Mouse (Mus musculus) liver, embryonic 13.5 days (tissue): ENCODE data around the gene Rspo1. TPM values are rescaled to one million over a fixed set of nuclear protein-coding genes. Genes with fewer than 3 reads are reported as not detected.
A peak's percentile ranks its signal among the peaks of the same experiment; 100 is the strongest.
"Not testable (repeated sequence)": the region's sequence is repeated elsewhere in the genome, so short reads cannot be mapped to it uniquely, and the experiment has no call there.

Source experiments
- ATAC-seq: fragments of 200-750 bp; cut with Nextera tagmentation; 2 replicates; pipeline ENCODE4 v1.8.0; 2017; ENCODE audit warnings: low read depth, mild to moderate bottlenecking, moderate number of reproducible peaks, moderate library complexity
- DNase-seq: peaks from one replicate; pipeline ENCODE4 v3.0.0; 2022
- H3K27ac ChIP-seq: fragments of 300-500 bp; sonication (generic); 2 replicates; pipeline ENCODE4 v1.5.1; 2015; ENCODE audit warnings: moderate library complexity, mild to moderate bottlenecking, inconsistent platforms
- H3K27me3 ChIP-seq: fragments of 300-500 bp; sonication (generic); 2 replicates; pipeline ENCODE4 v1.6.1; 2015; ENCODE audit warnings: mild to moderate bottlenecking, inconsistent platforms
- H3K36me3 ChIP-seq: fragments of 300-500 bp; sonication (generic); 2 replicates; pipeline ENCODE4 v1.6.1; 2015; ENCODE audit warnings: mild to moderate bottlenecking, inconsistent platforms
- H3K4me1 ChIP-seq: fragments of 300-500 bp; sonication (generic); replicated peaks from 2 replicates; pipeline ENCODE4 v1.6.1; 2015; ENCODE audit warnings: inconsistent platforms
- H3K4me2 ChIP-seq: fragments of 300-500 bp; sonication (generic); 2 replicates; pipeline ENCODE4 v1.6.1; 2015; ENCODE audit warnings: inconsistent platforms, mild to moderate bottlenecking, moderate library complexity
- H3K4me3 ChIP-seq: fragments of 300-500 bp; sonication (generic); replicated peaks from 2 replicates; pipeline ENCODE4 v1.5.1; 2015; ENCODE audit warnings: mild to moderate bottlenecking, inconsistent platforms
- H3K9ac ChIP-seq: fragments of 300-500 bp; sonication (generic); 2 replicates; pipeline ENCODE4 v1.6.1; 2015; ENCODE audit warnings: mild to moderate bottlenecking, inconsistent platforms
- H3K9me3 ChIP-seq: fragments of 300-500 bp; sonication (generic); replicated peaks from 2 replicates; pipeline ENCODE4 v1.6.1; 2016; ENCODE audit warnings: inconsistent platforms
- WGBS: fragments of 180-500 bp; shearing (Covaris S2); methylation state at CpG from one replicate; pipeline ENCODE4 v1.1.7; 2015; ENCODE audit not compliant: insufficient replicate concordance; 5-methylcytosine and 5-hydroxymethylcytosine counted together
- polyA plus RNA-seq: library from polyadenylated mRNA; unstranded; fragments of >200 nt; fragmentation: Nextera tagmentation; extraction: Ambion mirVana; gene quantifications from 2 replicates; pipeline ENCODE4 v1.2.1, GENCODE M21; 2015

Gene Rspo1
- polyA plus RNA-seq: 0.51 and 0.70 TPM in 2 replicates

- H3K36me3 ChIP-seq: no peaks in the 10 kb centered on the region
- H3K9me3 ChIP-seq: no peaks in the 10 kb centered on the region
- ATAC-seq: no peak
- no peak for DNase-seq
- 2% methylated on average over 58 of the region's 62 CpGs for WGBS
- H3K27ac ChIP-seq: no peak within 1 kb of the TSS
- H3K27me3 ChIP-seq: peaks cover 96% of the 10 kb centered on the region
- peak within 1 kb of the TSS; percentile 42 for H3K4me3 ChIP-seq
- H3K4me1 ChIP-seq: peaks cover 5% of the 10 kb centered on the region; the same call in 1 of the 2 replicates
- H3K4me2 ChIP-seq: peak within 1 kb of the TSS; percentile 52
- H3K9ac ChIP-seq: no peak within 1 kb of the TSS
These were observed at the start of gene Rspo1 for GRCm38 (mm10) chr4:124985671-124986602. Rspo1 (plus strand) TSS chr4:124986430.

- Histone ChIP-seq H3K9ac (peak within 1 kb of the TSS; percentile 94), H3K4me3 (peak within 1 kb of the TSS; percentile 95), H3K27ac (peak within 1 kb of the TSS; percentile 84), H3K36me3 (peaks cover 37% of the 10 kb centered on the region), H3K27me3 (no peaks in the 10 kb centered on the region), H3K4me2 (peak within 1 kb of the TSS; percentile 89), H3K9me3 (no peaks in the 10 kb centered on the region), H3K4me1 (peaks cover 24% of the 10 kb centered on the region)
- ATAC-seq: peak; percentile 98
- WGBS: under 1% methylated on average over 52 of the region's 52 CpGs
- DNase-seq: peak; percentile 91
These were observed 49.4 kb upstream of the Rspo1 start, which contains the start of gene 9930104L06Rik for GRCm38 (mm10) chr4:124936613-124937471. 9930104L06Rik (plus strand) TSS chr4:124937048.

GRCm38 (mm10) chr4:124939211-124939610 is 47.0 kb upstream of the Rspo1 start, which contains the start of gene Cdca8:
Cdca8 (minus strand) TSS chr4:124939311.
- DNase-seq, H3K27me3 ChIP-seq, ATAC-seq, H3K27ac ChIP-seq, H3K9me3 ChIP-seq: not testable (repeated sequence)
- H3K4me1 ChIP-seq: peaks cover 24% of the 10 kb centered on the region
- H3K4me3 ChIP-seq: peak within 1 kb of the TSS; percentile 95
- peaks cover 46% of the 10 kb centered on the region for H3K36me3 ChIP-seq
- H3K4me2 ChIP-seq: peak within 1 kb of the TSS; percentile 87
- peak within 1 kb of the TSS; percentile 79; the same call in 1 of the 2 replicates for H3K9ac ChIP-seq
- 80% methylated on average over 4 of the region's 4 CpGs for WGBS

- Histone ChIP-seq H3K36me3 (peaks cover 36% of the 10 kb centered on the region), H3K27ac (no peak overlapping the region), H3K27me3 (no peaks in the 10 kb centered on the region), H3K9me3 (no peaks in the 10 kb centered on the region), H3K4me3 (no peak overlapping the region), H3K4me2 (no peak overlapping the region), H3K4me1 (peaks cover 6% of the 10 kb centered on the region), H3K9ac (no peak overlapping the region)
- ATAC-seq: no peak
- WGBS: 14% methylated on average over 4 of the region's 4 CpGs
- DNase-seq: peak; percentile 64
These were observed 43.2 kb upstream of the Rspo1 start for GRCm38 (mm10) chr4:124943022-124943421.

- WGBS: 75% methylated on average over 5 of the region's 5 CpGs
- H3K27me3 ChIP-seq: no peaks in the 10 kb centered on the region
These were observed 42.4 kb upstream of the Rspo1 start for GRCm38 (mm10) chr4:124943781-124944180.

GRCm38 (mm10) chr4:124944961-124945360 is 41.3 kb upstream of the Rspo1 start:
- ATAC-seq (no peak), DNase-seq (no peak)
- WGBS: 52% methylated on average over 2 of the region's 2 CpGs
- H3K9me3 ChIP-seq: no peaks in the 10 kb centered on the region
- H3K27me3 ChIP-seq: no peaks in the 10 kb centered on the region
- no peak overlapping the region for H3K4me2 ChIP-seq
- no peak overlapping the region for H3K4me3 ChIP-seq
- H3K27ac ChIP-seq: no peak overlapping the region
- H3K4me1 ChIP-seq: no peaks in the 10 kb centered on the region
- H3K36me3 ChIP-seq: peaks cover 22% of the 10 kb centered on the region
- H3K9ac ChIP-seq: no peak overlapping the region

More at GRCm38 (mm10) chr4:124943781-124944180, 42.4 kb upstream of the Rspo1 start:
- no peak overlapping the region for H3K4me2 ChIP-seq
- H3K27ac ChIP-seq: no peak overlapping the region
- peaks cover 31% of the 10 kb centered on the region for H3K36me3 ChIP-seq
- no peaks in the 10 kb centered on the region for H3K9me3 ChIP-seq
- ATAC-seq: no peak
- no peak overlapping the region for H3K9ac ChIP-seq
- DNase-seq: no peak
- no peaks in the 10 kb centered on the region for H3K4me1 ChIP-seq
- H3K4me3 ChIP-seq: no peak overlapping the region

GRCm38 (mm10) chr4:124949488-124949887 is 36.7 kb upstream of the Rspo1 start:
- Histone ChIP-seq H3K9ac (no peak overlapping the region), H3K27me3 (0 out of 2 replicates have a peak, but pooled peaks cover 3% of the 10 kb centered on the region), H3K27ac (no peak overlapping the region), H3K9me3 (no peaks in the 10 kb centered on the region), H3K4me2 (no peak overlapping the region), H3K4me3 (no peak overlapping the region), H3K4me1 (no peaks in the 10 kb centered on the region), H3K36me3 (no peaks in the 10 kb centered on the region)
- ATAC-seq (no peak), DNase-seq (no peak)
- 52% methylated on average over 3 of the region's 3 CpGs for WGBS

GRCm38 (mm10) chr4:124950181-124951035 is 35.8 kb upstream of the Rspo1 start:
- no peak for ATAC-seq
- 74% methylated on average over 21 of the region's 21 CpGs for WGBS
- H3K4me2 ChIP-seq: no peak overlapping the region

GRCm38 (mm10) chr4:124951036-124951433 is 35.2 kb upstream of the Rspo1 start:
- H3K36me3 ChIP-seq: no peaks in the 10 kb centered on the region
- no peaks in the 10 kb centered on the region for H3K9me3 ChIP-seq
- no peak overlapping the region for H3K9ac ChIP-seq
- no peak overlapping the region for H3K27ac ChIP-seq
- ATAC-seq: no peak
- no peak for DNase-seq
- no peak overlapping the region for H3K4me2 ChIP-seq
- no peak overlapping the region for H3K4me3 ChIP-seq
- WGBS: 28% methylated on average over 10 of the region's 10 CpGs
- H3K27me3 ChIP-seq: 0 out of 2 replicates have a peak, but pooled peaks cover 3% of the 10 kb centered on the region
- no peaks in the 10 kb centered on the region for H3K4me1 ChIP-seq

More at GRCm38 (mm10) chr4:124950181-124951035, 35.8 kb upstream of the Rspo1 start:
- H3K4me1 ChIP-seq: no peaks in the 10 kb centered on the region
- no peak for DNase-seq
- no peak overlapping the region for H3K4me3 ChIP-seq
- H3K9me3 ChIP-seq: no peaks in the 10 kb centered on the region
- 0 out of 2 replicates have a peak, but pooled peaks cover 3% of the 10 kb centered on the region for H3K27me3 ChIP-seq
- no peaks in the 10 kb centered on the region for H3K36me3 ChIP-seq
- no peak overlapping the region for H3K9ac ChIP-seq
- H3K27ac ChIP-seq: no peak overlapping the region

- H3K9me3 ChIP-seq: no peaks in the 10 kb centered on the region
- 36% methylated on average over 4 of the region's 4 CpGs for WGBS
- H3K9ac ChIP-seq: no peak overlapping the region
- H3K27me3 ChIP-seq: 0 out of 2 replicates have a peak, but pooled peaks cover 3% of the 10 kb centered on the region
- no peak overlapping the region for H3K4me3 ChIP-seq
- ATAC-seq (no peak), DNase-seq (no peak)
- no peak overlapping the region for H3K27ac ChIP-seq
- H3K4me1 ChIP-seq: no peaks in the 10 kb centered on the region
- no peak overlapping the region for H3K4me2 ChIP-seq
- no peaks in the 10 kb centered on the region for H3K36me3 ChIP-seq
These were observed 32.7 kb upstream of the Rspo1 start for GRCm38 (mm10) chr4:124953546-124953945.
